Mouse (Mus musculus): Measurements from ENCODE around the gene Zfp82. TPM values are rescaled to one million over a fixed set of nuclear protein-coding genes. Genes with fewer than 3 reads are reported as not detected.
"Not testable (repeated sequence)": the region's sequence is repeated elsewhere in the genome, so short reads cannot be mapped to it uniquely, and the experiment has no call there.

Gene Zfp82
- 1 to 10 TPM; 3.0 to 3.1 TPM for total RNA-seq (2021)
- long read RNA-seq, experiment 1, partial matches to known transcripts, result 0 of 3 reads
- long read RNA-seq, experiment 1, other reads (novel, unspliced or antisense), result 3 of 3 reads
- long read RNA-seq, experiment 2, result 0 reads

GRCm38 (mm10) chr7:30072146-30073028, at the start of gene Zfp82:
TSS of gene Zfp82 (minus strand) at chr7:30072900.
- peak; percentile 87 to 88 for DNase-seq

DNA sequence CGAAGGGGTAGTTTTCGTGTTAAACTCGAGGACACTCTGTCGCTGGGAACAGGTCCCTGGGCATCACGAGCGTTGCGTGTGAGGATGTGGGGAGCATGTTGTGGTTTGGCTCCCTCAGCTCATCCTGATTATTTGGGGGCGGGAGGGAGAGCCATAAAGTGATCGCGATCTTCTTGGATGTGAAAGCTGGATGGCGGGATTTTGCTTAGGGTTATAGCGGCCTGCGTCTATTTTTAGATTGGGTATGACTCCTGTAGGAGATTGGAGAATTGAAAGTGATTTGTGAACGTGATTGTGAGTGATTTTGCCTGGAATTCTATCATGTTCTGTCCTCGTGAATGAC, 49.5 kb upstream of the Zfp82 start:
- no peak for DNase-seq

- peak; percentile 94 for DNase-seq
These were observed 48.8 kb upstream of the Zfp82 start, which contains the start of gene Zfp382 for GRCm38 (mm10) chr7:30121308-30122187. TSS of gene Zfp382 (plus strand) at chr7:30121942.

DNA sequence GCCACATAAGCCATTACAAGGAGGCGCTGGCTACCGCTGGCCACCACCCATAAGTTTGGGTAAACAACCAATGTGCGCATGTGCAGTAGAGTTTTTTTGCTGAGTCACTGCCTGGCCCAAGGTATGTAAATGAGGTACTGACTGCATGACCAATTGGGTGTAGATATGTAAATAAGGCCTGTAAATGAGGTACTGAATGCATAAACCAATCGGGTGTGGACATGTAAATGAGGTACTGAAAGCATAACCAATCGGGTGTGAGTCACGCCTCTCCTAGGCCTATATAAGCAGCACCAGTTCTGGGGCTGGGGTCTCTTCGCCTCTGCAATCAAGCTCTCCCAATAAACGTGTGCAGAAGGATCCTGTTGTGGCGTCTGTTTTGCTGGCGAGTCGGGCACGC, 45.2 kb upstream of the Zfp82 start:
- DNase-seq, result not testable (repeated sequence)

DNA sequence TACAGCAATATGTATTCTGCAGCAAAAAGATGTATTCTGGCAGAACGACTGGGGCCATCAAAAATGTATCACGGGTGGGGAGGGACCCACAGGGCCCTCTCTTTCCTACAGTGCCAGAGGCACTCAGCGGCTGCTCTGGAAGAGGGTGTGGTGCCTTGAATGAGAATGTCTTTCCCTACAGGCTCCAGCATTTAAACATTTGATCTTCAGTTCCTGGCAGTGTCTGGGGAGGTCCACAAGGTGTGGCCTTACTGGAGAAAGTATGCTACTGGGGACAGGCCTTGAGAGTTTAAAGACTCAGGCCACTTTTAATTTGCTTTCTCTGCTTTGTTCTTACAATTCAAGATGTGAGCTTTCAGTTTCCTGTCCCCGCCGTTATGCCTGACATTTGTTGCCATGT, 43.4 kb upstream of the Zfp82 start:
- DNase-seq, result no peak

- peak in 1 of 2 experiments; percentile 42 for DNase-seq
These were observed 26.6 kb upstream of the Zfp82 start for GRCm38 (mm10) chr7:30099297-30099696.

DNA sequence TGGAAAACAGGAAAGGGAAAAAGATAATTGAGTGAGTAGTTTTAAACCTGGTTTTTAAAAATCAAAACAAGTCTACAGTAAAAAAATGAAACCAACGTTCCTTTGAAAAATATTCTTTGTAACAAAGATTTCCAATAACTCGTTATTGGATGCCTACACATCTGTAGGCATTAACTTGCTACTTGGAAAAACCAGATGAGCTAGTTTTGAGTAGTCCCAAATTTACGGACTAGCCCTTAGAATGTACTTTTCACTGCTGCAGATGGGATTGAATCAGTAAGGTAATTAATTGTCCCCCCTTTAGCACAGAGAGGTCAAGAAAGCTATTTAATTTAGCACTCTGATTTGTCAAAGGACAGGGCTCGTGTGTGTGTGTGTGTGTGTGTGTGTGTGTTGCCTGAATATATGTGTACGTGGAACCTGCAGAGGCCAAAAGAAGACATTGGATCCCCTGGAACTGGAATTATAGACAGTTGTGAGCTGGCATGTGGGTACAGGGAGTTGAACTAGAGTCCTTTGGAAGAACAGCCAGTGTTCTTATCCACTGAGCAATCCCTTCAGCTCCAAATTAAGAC, 22.9 kb upstream of the Zfp82 start:
- DNase-seq, result no peak

GRCm38 (mm10) chr7:30094646-30095429, 22.1 kb upstream of the Zfp82 start, which contains the start of gene Zfp260:
TSS of gene Zfp260 (plus strand) at chr7:30094777.
- peak; percentile 95 for DNase-seq

DNA sequence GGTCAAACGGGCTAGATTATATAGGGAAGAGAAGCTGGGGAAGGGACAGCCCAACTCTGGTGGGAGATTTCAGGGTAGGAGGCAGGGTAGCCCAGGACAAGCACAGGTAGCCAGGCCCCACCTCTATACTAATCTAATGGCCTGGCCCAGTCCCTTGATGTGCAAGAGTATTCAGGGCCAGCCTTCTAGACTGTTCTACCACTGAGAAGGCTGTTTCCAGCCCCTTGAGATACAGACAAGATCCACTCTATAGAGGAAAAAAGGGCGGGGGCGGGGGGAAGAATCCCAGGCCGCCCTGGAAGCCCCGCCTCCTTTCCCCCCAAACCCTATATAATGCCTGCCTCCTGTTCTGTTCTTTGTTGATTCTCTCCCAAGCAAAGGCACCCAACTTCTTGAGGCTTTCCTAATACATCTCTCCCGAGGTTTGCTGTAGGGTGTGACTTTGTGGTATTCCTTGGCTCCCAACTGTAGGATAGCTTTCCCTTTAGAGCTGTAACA, 21.3 kb upstream of the Zfp82 start:
- DNase-seq, result no peak

DNA sequence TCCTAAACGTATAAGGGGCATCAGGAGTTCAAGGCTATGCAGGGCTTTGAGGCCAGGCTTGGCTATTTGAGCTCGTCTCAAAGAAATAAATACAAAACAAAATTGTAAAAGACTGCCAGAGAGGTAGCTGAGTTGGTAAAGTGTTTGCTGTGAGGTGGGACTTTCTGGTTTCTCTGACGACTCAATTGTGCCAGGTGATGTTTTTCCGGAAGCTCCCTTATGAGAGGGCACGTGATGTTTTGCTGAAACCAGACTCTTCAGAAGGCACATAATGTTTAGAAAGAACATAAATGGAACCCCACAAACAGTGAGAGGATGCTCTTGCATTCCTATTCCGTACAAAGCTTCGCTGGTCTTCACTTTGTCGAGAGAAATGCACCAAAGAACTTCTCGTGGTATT, 20.0 kb upstream of the Zfp82 start:
- no peak for DNase-seq

GRCm38 (mm10) chr7:30090970-30091585, 18.4 kb upstream of the Zfp82 start:
- DNase-seq, result peak; percentile 11 to 27

DNA sequence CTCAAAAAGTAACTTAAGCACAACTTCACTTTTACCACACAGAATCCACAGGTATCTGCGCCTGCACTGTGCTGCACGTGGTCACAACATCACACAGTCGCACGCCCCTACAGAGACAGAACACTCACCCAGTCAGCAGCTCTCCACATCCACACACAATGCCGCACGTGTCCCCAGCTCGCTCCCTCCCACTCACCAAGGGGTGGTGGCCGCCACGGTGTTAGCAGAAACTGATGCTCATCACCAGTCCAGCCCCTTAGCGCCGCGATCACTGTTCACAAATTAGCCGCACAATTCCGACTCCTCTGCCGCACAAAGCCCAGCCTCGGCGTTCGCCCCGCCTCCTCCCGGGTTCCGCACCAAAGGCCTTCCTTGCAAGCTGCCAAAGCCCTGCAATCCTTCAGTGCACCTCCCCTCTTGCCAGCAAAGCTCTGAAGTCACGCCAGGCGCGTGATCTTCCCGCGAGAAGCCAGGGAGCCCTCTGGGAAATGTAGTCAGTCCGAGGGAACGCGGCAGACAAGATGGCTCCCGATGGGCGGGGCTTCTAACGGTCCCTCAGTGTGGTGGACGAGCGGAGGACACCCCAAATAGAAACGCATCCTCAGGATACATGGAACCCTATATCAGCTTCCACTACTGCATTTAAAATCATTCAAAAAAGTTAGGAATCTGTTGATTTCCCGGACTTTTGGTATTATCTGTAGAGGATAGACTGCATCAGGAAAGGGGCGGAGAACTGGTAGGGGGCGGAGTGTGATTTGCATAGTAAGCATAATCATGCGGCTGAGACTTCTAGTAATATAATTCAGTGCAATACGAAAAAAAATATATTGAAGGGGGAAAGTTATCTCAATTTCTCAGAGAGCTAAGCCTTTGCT, 17.6 kb upstream of the Zfp82 start, which contains the start of the genes Gm26920 and Zfp566:
Gene Gm26920, minus strand, starts transcription at position 319 of the 878 bp plus-strand sequence.
Gene Zfp566, minus strand, starts transcription at position 436 of the 878 bp plus-strand sequence.
- peak; percentile 98 for DNase-seq

DNA sequence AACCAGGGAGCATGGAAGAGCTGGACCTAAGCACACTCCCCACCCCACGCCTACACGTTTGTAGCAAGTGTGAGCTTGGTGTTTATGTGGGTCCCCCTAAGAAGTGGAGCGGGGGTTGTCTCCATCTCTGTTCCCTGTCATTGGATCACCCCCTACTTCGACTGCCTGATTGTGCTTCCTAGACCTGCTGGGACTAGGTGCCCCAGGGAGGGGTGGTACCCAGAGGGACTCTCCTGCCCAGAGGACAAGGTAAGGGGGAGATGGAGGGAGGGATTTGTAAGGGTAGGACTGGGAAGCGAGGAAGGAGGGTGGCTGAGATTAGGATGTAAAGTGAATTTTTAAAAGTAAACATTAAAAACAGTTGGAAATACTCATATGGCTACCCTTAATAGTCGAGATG, 16.7 kb upstream of the Zfp82 start:
- no peak for DNase-seq

DNA sequence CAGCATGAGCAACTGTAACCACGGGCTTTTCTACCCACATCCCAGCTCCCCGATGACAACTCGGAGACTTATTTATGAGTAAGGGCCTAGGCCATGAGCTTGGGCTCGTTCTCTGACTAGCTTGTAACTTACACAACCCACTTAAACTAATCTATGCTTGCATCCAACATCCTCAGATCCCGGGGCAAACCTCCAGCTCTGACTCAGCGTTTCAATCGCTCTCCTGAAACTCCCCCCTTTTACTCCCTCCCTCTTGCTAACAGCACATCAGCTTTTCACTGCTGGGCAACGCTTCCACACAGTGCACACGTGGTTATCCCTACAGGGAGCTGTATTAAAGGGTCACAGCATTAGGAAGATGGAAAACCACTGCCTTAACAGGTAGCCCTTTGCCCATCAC, 13.8 kb upstream of the Zfp82 start:
- no peak for DNase-seq

- no peak for DNase-seq
These were observed 8.1 kb downstream of the Zfp82 start for GRCm38 (mm10) chr7:30064622-30065021.

- no peak for DNase-seq
These were observed 10.2 kb downstream of the Zfp82 start for GRCm38 (mm10) chr7:30062478-30062877.

GRCm38 (mm10) chr7:30060341-30060740, 12.4 kb downstream of the Zfp82 start:
- DNase-seq, result peak; percentile 23 to 38

DNA sequence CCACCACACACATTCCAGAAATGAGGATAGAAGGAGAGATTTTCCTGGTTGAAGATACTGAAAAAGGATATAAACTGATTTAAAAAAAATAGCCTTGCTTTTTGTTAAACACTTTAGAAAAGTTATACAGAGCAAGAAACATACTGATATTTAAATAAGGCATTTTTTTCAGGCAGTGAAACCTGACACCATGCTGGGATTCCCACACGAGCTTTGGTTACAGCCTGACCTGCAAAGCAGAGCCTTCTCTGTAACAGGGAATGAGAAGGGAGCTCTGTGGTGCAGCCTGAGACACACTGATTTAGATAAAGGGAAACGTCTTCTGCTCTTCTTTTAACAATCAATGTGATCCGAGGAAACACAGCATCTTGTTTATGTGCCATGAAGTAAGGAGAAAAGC, 19.1 kb downstream of the Zfp82 start:
- DNase-seq, result no peak

DNA sequence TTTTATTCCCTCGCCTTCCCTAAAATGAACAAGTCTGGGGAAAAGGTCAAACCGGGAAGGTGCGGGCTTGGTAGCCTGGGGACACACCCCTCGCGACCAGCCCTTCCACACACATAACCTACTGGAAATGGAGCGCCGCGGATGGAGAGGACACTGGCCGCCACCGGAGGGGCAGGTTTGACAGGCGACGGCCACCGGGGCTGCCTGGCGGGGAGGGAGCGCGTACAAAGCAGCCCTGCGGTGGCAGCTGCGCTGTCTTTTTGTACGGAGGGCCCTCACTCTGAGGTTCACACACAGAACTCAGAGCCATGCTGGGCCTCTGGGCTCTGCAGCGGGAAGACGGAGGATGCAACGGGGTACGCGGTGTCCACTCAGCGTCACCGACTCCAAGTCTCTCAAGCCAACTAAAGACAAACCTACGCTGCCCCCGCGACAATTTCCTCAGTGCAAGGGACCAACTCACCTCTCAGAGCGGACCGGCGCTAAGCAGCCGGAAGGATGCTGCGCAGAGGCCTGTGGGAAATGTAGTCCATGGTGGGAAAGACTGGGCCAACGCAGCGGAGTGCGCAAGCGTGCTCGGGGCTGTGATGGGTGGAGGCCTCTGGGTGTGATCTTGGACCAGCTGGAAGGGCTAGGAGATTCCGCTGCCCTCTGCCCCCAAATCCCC, 21.7 kb downstream of the Zfp82 start, which contains the start of gene Zfp14:
Gene Zfp14, minus strand, starts transcription at position 499 of the 667 bp plus-strand sequence.
- DNase-seq, result peak; percentile 95 to 96
